Comparison of ENCODE assay signal across 22 mouse cellular contexts in the genomic region with DNA sequence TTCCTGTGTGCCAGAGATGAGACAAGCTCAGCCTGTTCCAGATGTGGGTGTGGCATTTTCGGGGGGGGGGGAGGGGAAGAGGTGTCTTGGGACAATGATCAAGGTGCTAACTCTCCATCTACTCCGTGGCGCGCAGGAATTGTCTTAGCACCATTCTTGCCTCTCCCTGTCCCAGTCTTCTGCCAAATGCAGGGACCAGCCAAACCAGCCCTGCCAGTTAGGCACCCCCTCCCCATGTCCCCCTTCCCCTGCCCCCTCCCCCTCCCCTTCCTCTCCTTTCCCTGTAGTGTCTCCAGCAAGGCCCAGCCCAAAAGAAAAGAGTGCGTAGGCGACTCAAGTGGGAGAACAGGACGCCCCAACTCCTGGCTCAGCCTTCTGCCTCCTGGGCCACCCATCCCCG. TPM values are rescaled to one million over a fixed set of nuclear protein-coding genes. Genes with fewer than 3 reads are reported as not detected.
"Had no signal": no experiment of that assay in that cellular context is flagged by ENCODE, and none has a peak within 500 bp of the region (broad histone marks: within the 10 kb centered on the region; RNA-seq: fewer than 3 reads in every experiment).

No protein-coding gene starts in this region.

- H3K27me3 ChIP-seq: neural tube, embryonic 15.5 days had no signal

- H3K4me3 ChIP-seq: left cerebral cortex, adult 2 months; liver, embryonic 13.5 days; midbrain, embryonic 10.5 days; myocyte; neural tube, embryonic 15.5 days had no signal

- H3K4me1 ChIP-seq: liver, embryonic 13.5 days; midbrain, embryonic 10.5 days; neural tube, embryonic 15.5 days had no signal

- DNase-seq: kidney, adult 9 months; kidney, postnatal 14 days; liver; liver, embryonic 13.5 days; liver, postnatal 0 days; midbrain, embryonic 14.5 days; right cerebral cortex, adult 18-20 months; right cerebral cortex, postnatal 25 days; thymus, adult 2 months; thymus, postnatal 36 days had no signal

- H3K36me3 ChIP-seq: liver, embryonic 13.5 days; midbrain, embryonic 10.5 days; neural tube, embryonic 15.5 days had no signal

- H3K9ac ChIP-seq: liver, embryonic 13.5 days; liver, postnatal 0 days; neural tube, embryonic 15.5 days had no signal

- ATAC-seq: intestine, embryonic 16.5 days; liver, postnatal 0 days had no signal

- H3K4me2 ChIP-seq: liver, embryonic 13.5 days; neural tube, embryonic 15.5 days had no signal

- H3K27ac ChIP-seq: left cerebral cortex, adult 2 months; liver, embryonic 13.5 days; midbrain, embryonic 10.5 days; neural tube, embryonic 15.5 days had no signal

- H3K9me3 ChIP-seq: liver, embryonic 13.5 days; midbrain, embryonic 10.5 days; neural tube, embryonic 15.5 days had no signal

RNA-seq across cellular contexts. Expression of gene Lmtk3, which starts 16.8 kb away (rescaled TPM):
- total RNA-seq: megakaryocyte, adult 5-6 weeks had no signal
- polyA plus RNA-seq: liver, embryonic 13.5 days; liver, postnatal 0 days had no signal

RNA-seq across cellular contexts. Expression of gene Sult2b1, which starts 17.7 kb away (rescaled TPM):
- total RNA-seq: megakaryocyte, adult 5-6 weeks had no signal

RNA-seq across cellular contexts. Expression of gene Spaca4, which starts 41.2 kb away (rescaled TPM):
- total RNA-seq: layer of hippocampus, adult 8-10 months; layer of hippocampus, postnatal 14 days; left cerebral cortex, adult 2 months; left cerebral cortex, postnatal 14 days; megakaryocyte, adult 5-6 weeks had no signal
- polyA plus RNA-seq: large intestine, adult 2 months; limb, embryonic 11.5 days; liver, embryonic 13.5 days; liver, postnatal 0 days; midbrain, embryonic 10.5 days; midbrain, embryonic 14.5 days; myocyte; neural tube, embryonic 11.5 days; neural tube, embryonic 15.5 days; thymus, adult 2 months had no signal
